ENCODE assay signal across 17 mouse cellular contexts in genomic region chr2:137379816-137380215, GRCm38 (mm10).
"Had no signal": no experiment of that assay in that cellular context is flagged by ENCODE, and none has a peak within 500 bp of the region (broad histone marks: within the 10 kb centered on the region; RNA-seq: fewer than 3 reads in every experiment).

No protein-coding gene starts in this region.

- H3K4me3 ChIP-seq: liver, embryonic 15.5 days; megakaryocyte, embryonic 14.5 days; midbrain, embryonic 13.5 days; midbrain, embryonic 15.5 days; neural tube, embryonic 12.5 days; stomach, embryonic 15.5 days had no signal

- H3K4me1 ChIP-seq: liver, embryonic 15.5 days; megakaryocyte, embryonic 14.5 days; midbrain, embryonic 13.5 days; midbrain, embryonic 15.5 days; neural tube, embryonic 12.5 days had no signal

- H3K27me3 ChIP-seq: liver, embryonic 15.5 days; megakaryocyte, embryonic 14.5 days; midbrain, embryonic 13.5 days; midbrain, embryonic 15.5 days; neural tube, embryonic 12.5 days; stomach, embryonic 15.5 days had no signal

- H3K9me3 ChIP-seq: liver, embryonic 15.5 days; midbrain, embryonic 13.5 days; midbrain, embryonic 15.5 days; neural tube, embryonic 12.5 days; stomach, embryonic 15.5 days had no signal

- H3K4me2 ChIP-seq: liver, embryonic 15.5 days; lung, embryonic 14.5 days; midbrain, embryonic 11.5 days; midbrain, embryonic 13.5 days; midbrain, embryonic 15.5 days; neural tube, embryonic 12.5 days; stomach, embryonic 15.5 days had no signal

- H3K27ac ChIP-seq: liver, embryonic 15.5 days; macrophage; midbrain, embryonic 13.5 days; midbrain, embryonic 15.5 days; neural tube, embryonic 12.5 days; stomach, embryonic 15.5 days; stomach, postnatal 0 days had no signal

- H3K36me3 ChIP-seq: liver, embryonic 15.5 days; midbrain, embryonic 13.5 days; midbrain, embryonic 15.5 days; neural tube, embryonic 12.5 days; stomach, embryonic 15.5 days had no signal

- ATAC-seq: liver, postnatal 0 days; midbrain, embryonic 13.5 days; midbrain, embryonic 15.5 days had no signal

- H3K9ac ChIP-seq: liver, embryonic 15.5 days; liver, postnatal 0 days; lung, embryonic 14.5 days; midbrain, embryonic 13.5 days; midbrain, embryonic 15.5 days; neural tube, embryonic 12.5 days; stomach, embryonic 15.5 days had no signal

- DNase-seq: liver, postnatal 0 days; lung, embryonic 14.5 days; lung, postnatal 14 days; lung, postnatal 36 days; right cerebral cortex, postnatal 14 days; thymus, adult 2 months; thymus, postnatal 25 days; thymus, postnatal 4 days had no signal
